Mouse (Mus musculus) retina, adult 2 months (tissue): ENCODE data around the gene Mtor.

ENCODE experiments used
- DNase-seq: peaks from one replicate; pipeline ENCODE4 v3.0.0-alpha.2; 2012; ENCODE audit warnings: low read depth, low spot score

Mtor gene

DNA sequence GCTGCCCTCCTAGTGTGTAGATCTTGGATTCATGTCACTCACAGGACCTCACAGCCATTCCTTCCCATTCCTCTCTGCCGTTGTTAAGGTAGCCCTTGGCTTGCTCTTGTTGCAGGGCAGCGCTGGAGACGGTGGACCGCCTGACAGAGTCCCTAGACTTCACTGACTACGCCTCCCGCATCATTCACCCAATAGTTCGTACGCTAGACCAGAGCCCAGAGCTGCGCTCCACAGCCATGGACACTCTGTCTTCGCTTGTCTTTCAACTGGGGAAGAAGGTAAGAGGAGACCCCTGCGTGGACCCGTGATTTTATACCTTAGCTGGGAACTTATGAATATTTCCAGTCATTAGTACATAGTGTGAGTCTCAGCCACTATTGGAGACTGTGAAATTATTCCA lies 36.1 kb downstream of the Mtor start:
- DNase-seq = no peak

DNA sequence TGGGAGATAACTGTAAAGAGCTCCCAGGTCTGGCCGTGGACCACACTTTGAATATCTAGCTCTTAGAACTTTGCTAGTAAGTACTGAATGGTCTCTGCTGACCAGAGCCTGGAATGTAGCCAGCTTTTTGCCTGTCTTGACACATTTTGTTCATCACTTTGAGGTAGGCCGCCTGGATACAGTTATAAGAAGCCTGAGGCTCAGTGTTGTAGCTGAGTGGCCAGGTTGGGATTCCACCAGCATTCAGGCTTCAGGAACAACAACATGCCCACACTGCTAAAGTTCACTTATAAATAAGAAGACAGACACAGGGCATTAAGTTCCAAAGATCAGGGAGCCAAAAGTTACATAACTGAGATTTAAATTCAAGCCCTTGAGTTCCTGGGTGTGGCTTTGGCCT lies 39.4 kb downstream of the Mtor start:
- no peak for DNase-seq

GRCm38 (mm10) chr4:148490502-148490901 lies 42.1 kb downstream of the Mtor start:
- no peak for DNase-seq

DNA sequence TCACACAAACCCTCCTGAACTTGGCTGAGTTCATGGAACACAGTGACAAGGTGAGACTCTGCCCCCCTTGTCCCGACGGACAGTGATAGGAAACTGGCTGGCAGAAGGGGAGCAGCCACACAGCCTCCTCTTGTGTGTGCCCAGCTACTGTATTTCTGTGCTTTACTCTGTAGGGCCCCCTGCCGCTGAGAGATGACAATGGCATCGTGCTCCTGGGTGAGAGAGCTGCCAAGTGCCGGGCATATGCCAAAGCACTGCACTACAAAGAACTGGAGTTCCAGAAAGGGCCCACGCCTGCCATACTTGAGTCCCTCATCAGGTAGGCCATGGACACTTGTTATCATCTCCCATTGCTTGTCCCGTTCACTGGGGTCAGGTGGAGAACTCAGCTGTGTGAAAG lies 43.0 kb downstream of the Mtor start:
- no peak for DNase-seq

GRCm38 (mm10) chr4:148495160-148495559 lies 46.7 kb downstream of the Mtor start:
- DNase-seq = no peak

DNA sequence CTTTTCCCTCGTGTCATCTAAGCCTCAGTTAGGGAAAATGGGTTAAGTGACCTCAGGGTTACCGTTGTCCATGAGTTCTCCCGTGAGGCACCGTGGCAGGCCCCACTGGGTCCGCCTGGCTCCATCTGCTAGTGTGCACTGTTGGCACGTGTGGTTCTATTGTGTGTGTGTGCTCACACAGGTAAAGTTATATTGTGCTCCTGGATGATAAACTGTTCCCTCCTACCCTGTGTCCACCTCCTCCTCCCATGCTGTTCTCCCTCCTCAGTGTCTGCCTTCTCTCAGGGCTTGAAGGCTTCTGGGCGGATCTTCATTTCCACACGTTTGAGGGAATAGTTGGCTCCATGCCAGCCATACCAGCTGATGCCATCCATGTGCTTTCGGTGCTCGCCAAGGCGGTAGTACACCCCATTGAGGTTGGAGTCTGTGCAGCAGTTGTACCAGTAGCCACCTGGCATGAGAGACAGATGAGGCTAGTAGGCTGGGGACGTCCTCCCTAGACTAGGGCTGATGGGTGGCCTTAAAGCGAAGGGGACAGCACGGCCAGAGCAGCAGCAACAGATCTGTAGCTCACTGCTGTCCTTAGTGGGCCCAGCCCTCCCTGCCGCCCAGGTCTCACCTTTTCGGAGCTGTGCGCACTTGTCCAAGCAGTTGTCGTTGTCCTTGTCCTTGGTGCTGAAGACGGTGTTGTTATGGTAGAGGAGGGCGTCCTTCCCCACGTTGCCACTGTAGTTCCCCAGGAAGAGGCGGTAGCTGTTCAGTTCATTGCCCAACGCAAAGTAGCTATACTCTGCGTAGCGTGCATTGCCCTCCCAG lies 47.7 kb downstream of the Mtor start:
- no peak for DNase-seq

DNA sequence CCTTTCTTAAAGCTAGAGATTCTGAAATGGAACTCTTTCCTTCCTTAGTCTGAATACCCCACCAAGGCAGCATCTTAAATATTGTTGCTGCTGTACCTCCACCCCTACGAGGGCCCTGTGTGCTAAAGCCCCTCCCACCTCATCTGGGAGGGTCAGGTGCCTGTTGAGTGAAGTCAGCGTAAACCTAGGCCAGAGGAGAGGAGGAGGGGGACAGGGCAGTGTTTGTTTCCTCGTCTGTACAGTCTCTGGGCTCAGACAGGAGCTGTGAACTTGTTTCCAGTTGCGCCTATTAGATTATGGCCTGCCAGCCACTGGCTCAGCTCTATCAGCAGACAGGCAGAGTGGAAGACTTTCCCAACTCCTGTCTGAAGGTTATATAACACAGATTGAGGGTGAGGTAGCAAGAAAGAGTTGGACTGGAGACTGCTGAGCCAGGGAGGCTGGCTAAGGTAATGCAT lies 52.0 kb downstream of the Mtor start, which contains the start of gene Angptl7:
TSS of gene Angptl7 (minus strand) at position 51 of the 458 bp plus-strand sequence.
- no peak for DNase-seq

DNA sequence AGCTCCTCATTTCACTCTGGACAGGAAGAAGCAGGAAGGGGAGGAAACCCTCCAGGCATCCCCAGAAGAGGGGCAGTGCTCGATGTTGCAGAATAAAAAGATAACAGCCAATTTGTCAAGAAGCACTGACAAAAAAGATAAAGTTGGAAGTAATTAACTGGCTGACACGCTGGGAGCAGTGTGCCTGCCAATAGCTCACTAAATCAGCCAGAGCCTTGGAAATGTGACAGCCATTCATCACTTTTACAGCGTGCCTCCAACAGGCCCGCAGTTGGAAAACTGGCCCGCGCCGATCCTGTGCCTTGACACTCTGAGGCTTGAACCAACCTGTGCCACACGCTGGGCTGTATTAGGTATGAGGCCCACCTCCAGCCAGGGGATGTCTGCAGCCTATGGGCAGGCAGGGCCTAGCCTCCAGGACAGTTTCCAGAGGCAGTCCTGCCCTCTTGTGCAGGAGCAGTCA lies 56.1 kb downstream of the Mtor start:
- no peak for DNase-seq

- no peak for DNase-seq
These were observed 59.2 kb downstream of the Mtor start for GRCm38 (mm10) chr4:148507585-148507984.

GRCm38 (mm10) chr4:148508084-148508849 lies 59.9 kb downstream of the Mtor start:
- no peak for DNase-seq

DNA sequence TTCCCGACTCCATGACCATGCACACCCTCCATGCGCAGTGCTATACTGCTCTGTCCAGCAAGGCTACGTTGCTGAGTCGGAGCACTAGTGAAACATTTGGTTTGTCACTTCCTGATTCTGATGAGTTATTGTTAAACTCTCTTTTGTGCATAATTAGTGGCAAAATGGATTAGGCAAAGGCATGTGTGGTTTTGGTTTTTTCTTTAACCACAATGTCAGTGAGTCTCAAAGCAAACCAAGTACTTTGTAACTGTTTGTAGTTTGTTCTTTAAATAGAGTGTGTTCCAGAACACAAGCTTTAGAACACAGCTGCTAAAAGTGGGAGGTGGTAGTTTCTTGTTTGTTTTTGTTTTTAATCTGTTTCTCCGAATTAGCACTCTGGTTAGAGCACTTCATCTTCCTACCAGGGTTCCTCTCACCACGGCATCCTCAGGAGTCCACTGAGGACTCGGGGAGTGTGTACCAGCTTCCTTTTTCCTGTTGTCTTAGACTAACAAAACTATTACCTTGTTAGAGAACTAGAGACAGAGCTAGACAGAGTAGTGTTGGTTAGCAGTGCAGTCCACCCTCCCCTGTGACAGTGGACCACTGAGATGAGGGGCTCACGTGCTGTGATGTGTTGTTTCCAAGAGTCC lies 61.2 kb downstream of the Mtor start:
- no peak for DNase-seq

- no peak for DNase-seq
These were observed 62.3 kb downstream of the Mtor start for GRCm38 (mm10) chr4:148510691-148511090.

GRCm38 (mm10) chr4:148511334-148511733 lies 62.9 kb downstream of the Mtor start:
- no peak for DNase-seq

DNA sequence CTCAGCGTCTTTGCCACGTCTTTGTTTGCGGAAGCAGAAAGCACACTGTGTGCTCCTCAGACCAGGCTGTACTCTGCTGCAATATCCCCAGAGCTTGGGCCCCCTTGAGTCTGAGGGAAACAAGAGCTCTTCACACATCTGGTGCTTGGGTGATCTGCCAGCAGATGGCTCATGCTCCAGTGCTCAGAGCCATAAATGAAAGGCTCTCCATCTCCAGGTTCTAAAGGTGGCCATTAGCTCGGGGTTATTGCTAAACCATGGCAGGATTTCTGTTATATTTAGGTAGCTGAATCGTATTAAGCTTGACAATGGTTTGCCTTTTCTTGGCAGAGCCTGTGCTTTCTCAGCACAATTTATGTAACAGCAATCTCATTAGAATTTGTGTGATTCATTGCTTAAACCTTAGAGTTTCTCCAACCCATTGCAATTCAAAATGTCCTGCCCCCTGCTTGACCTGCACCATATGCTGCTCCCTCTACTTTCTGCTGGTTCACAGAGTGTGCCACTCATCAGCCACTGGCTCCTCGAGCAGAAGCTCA lies 64.7 kb downstream of the Mtor start:
- no peak for DNase-seq

DNA sequence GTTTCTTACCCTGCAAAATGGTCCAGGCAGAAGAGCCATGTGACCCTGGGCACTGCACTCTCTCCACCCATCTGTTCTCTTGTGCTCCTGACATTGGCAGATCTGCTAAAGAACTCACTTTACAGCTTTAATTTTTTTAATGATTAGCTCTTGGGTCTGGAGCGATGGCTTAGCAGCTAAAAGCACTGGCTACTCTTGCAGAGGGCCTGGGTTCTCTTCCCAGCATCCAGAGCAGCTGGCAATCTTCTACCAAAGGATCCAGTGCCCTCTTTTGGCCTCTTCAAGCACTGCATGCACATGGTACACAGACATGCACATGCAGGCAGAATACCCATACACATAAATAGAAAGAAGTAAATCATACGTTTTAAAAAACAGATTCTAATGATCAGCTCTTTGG lies 66.9 kb downstream of the Mtor start:
- DNase-seq = no peak

DNA sequence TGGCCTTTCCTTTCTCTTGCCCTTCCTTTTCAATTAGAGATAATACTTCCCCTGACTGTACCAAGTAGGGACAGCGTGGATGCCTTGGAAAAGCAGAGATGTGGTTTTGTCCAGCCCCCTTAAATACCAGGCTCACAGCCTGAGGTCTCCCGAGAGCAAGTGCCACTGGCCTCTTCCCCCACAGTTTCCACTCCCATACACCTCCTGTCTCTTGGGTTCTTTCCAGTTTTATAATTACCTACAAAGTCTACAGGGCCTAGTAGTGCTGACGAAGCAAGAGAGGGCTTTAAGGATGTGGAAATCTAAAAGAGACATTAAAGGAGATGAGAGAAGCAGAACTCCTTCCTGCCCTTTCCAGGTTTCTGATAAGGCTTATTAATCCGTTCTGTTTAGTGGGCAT lies 69.4 kb downstream of the Mtor start:
- no peak for DNase-seq

DNA sequence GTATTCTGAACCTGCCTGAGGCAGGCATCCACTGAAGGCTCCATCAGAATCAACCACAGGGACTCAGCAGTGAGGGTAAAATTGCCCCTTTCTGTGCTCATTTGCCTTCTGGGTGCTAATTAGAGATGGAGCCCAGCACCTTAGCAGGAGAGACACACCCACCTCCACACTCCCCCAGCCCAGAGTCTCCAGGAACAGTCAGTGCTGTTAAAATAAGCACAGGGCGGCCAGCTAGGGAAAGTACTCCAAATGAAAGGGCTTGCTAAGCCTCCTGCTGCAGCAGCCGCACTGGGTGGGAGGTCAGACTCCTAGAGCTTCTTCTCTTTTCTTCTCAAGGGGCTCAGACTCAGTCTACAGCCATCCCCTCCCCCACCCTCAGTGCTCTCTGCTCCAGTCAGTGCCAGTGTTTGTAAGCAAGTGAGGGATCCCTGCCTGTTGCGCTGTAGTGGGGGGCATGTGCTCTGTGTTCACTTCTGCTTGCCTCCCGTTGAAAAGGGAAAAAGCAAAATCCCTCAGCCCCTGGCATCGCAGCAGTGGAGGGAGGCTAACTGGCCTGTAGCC lies 69.9 kb downstream of the Mtor start:
- no peak for DNase-seq

GRCm38 (mm10) chr4:148523538-148523937 lies 75.1 kb downstream of the Mtor start:
- DNase-seq = no peak

GRCm38 (mm10) chr4:148527158-148527910 lies 78.9 kb downstream of the Mtor start:
- DNase-seq = no peak

DNA sequence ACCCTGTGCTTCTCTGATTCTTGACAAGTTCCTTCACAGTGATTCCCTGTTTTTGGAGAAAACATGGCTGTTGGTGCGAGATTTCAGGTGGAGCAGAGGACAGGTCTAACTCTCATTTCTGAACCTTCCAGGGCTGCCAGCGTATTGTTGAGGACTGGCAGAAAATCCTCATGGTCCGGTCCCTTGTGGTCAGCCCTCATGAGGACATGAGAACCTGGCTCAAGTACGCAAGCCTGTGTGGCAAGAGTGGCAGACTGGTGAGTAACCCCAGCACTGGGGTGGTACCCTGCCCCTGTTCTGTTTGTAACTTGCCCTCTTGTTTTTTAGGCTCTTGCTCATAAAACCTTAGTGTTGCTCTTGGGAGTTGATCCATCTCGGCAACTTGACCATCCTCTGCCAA lies 81.9 kb downstream of the Mtor start:
- DNase-seq = no peak

- no peak for DNase-seq
These were observed 82.4 kb downstream of the Mtor start for GRCm38 (mm10) chr4:148530778-148531177.
